Mouse (Mus musculus): ENCODE results near the gene Plcb1. TPM values are rescaled to one million over a fixed set of nuclear protein-coding genes. Genes with fewer than 3 reads are reported as not detected.

Plcb1 gene
- polyA plus RNA-seq, 1 experiment from 2014 or later, result 23.0 TPM

DNA sequence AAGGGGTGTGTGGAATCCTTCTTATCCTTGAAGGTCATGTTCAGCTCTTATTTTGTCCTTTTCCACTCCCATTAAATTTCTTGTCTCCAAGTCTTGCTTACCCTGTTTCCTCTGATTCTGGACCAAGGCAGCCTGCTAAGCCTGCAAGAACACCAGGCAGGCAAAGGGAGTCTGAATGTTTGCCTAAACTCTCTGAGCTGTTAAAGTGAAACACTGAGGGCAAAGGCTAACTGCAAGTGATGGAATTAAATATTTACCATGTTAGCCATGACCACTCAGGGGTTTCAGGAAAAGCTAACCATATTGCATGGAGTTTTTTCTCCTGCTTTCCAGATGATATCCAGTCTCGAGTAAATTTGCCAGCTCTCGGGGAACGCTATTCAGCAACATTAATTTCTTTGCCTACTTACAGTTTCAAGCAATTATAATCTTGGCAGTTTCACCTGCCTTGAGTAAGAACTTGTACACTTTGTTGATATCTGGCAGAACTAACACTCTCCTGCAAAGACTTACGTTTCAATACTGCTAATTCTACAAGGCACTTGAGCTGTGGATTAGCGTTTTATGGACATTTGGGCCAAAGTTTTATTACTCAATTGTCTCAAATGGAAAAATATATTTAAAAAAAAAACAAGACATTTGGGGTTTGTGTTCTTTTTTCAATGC is 146.0 kb downstream of the Plcb1 start:
- Histone ChIP-seq H3K27ac (ENCODE audit: low read depth, low read length) (no peak overlapping the region), H3K9ac (ENCODE audit: low read length) (no peak overlapping the region), H3K36me3 (ENCODE audit: control insufficient read depth, insufficient read depth, low read length) (no peaks in the 10 kb centered on the region), H3K27me3 (replicated peaks; ENCODE audit: control insufficient read depth, insufficient read depth, low read length) (no peaks in the 10 kb centered on the region), H3K4me2 (ENCODE audit: low read length) (no peak overlapping the region), H3K4me3 (ENCODE audit: low read depth, low read length) (no peak overlapping the region), H3K4me1 (ENCODE audit: control insufficient read depth, insufficient read depth, low read length) (peaks cover 16% of the 10 kb centered on the region), H3K9me3 (replicated peaks; ENCODE audit: control insufficient read depth, low read length) (no peaks in the 10 kb centered on the region)
- WGBS, result 84% methylated on average over 5 of the region's 5 CpGs
- DNase-seq (ENCODE audit: low spot score) (no peak), ATAC-seq (no peak)

DNA sequence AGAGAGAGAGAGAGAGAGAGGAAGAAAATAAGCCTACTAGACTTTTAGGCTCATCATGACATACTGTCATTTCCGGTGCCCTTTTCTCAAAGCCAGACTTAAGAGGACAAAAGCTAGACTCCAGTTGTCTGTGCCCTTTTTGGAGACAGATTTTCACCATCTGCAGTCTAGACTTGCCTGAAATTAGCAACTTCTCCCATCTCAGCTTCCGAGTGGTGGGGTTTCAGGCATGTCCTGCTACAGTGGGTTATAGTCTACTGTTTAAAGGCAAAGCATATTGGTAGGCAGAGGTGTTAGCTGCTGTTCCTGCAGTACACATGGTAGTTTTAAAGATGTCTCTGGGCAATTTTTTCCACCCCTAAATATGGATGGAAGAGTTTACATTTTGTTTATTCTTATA is 149.6 kb downstream of the Plcb1 start:
- Histone ChIP-seq H3K4me2 (ENCODE audit: low read length) (no peak overlapping the region), H3K4me1 (ENCODE audit: control insufficient read depth, insufficient read depth, low read length) (0 out of 2 replicates have a peak, but pooled peaks cover 6% of the 10 kb centered on the region), H3K36me3 (ENCODE audit: control insufficient read depth, insufficient read depth, low read length) (no peaks in the 10 kb centered on the region), H3K27me3 (replicated peaks; ENCODE audit: control insufficient read depth, insufficient read depth, low read length) (no peaks in the 10 kb centered on the region), H3K9ac (ENCODE audit: low read length) (no peak overlapping the region), H3K4me3 (ENCODE audit: low read depth, low read length) (no peak overlapping the region), H3K9me3 (replicated peaks; ENCODE audit: control insufficient read depth, low read length) (no peaks in the 10 kb centered on the region), H3K27ac (ENCODE audit: low read depth, low read length) (peak overlapping the region; percentile 53; the same call in 1 of the 2 replicates)
- peak; percentile 54 for DNase-seq (ENCODE audit: low spot score)
- 59% methylated on average over 2 of the region's 2 CpGs for WGBS
- peak; percentile 55; the same call in 1 of the 2 replicates for ATAC-seq

DNA sequence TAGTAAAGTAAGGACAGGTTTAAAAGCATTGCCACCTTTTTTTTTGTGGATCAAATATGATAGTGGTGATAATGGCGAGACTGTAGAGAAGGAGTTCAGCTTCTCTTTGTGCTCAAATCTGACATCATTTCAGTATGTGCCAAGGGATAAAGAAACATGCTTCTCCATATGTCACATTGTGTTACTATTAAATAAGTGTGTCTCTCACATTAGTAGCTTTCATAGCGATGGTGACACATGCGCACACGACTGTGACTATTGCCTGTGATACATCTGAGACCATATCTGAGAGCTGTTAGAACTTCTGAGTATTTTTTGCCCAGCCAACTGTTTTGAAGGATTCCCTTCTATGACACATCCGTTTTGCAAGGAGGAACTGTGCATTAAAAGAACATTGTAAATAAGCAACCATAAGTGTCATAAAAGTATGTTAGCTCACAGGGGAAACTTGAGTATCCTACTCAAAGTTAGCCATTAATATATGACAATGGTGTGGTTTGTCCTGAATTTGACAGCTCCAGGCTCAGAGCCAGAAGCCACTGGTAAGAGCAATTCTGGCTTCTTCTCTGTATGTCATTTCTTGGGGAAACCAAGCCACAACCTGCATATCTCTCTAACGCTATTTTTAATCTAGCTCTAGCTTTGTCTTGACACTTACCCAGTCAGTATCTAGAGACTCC is 150.2 kb downstream of the Plcb1 start:
- H3K4me2 ChIP-seq (ENCODE audit: low read length), result no peak overlapping the region
- WGBS, result 61% methylated on average over 6 of the region's 6 CpGs
- no peaks in the 10 kb centered on the region for H3K9me3 ChIP-seq (replicated peaks; ENCODE audit: control insufficient read depth, low read length)
- H3K9ac ChIP-seq (ENCODE audit: low read length), result no peak overlapping the region
- peak; percentile 81 for DNase-seq (ENCODE audit: low spot score)
- H3K27me3 ChIP-seq (replicated peaks; ENCODE audit: control insufficient read depth, insufficient read depth, low read length), result no peaks in the 10 kb centered on the region
- no peaks in the 10 kb centered on the region for H3K36me3 ChIP-seq (ENCODE audit: control insufficient read depth, insufficient read depth, low read length)
- peak; percentile 78 for ATAC-seq
- no peak overlapping the region for H3K4me3 ChIP-seq (ENCODE audit: low read depth, low read length)
- 0 out of 2 replicates have a peak, but pooled peaks cover under 1% of the 10 kb centered on the region for H3K4me1 ChIP-seq (ENCODE audit: control insufficient read depth, insufficient read depth, low read length)
- H3K27ac ChIP-seq (ENCODE audit: low read depth, low read length), result peak overlapping the region; percentile 53; the same call in 1 of the 2 replicates

DNA sequence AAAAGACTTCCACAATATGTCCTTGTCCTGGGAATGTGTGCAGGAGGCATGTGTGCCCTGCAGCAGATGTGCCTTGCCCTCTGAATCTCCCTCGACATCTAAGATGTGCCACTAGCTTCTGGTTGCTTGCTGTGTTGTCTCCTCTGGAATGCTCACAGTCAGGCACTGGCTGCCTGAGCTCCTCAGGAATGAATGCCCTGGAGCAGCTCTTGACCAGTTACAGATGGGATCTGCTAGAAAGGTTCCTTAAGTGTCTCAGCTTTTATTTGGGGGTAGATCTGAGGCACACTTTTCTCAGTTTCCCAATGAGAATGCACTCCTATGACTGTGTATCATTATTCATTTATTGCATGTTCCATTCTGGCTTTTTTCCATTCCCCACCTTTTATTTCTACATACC is 151.8 kb downstream of the Plcb1 start:
- no peak overlapping the region for H3K4me3 ChIP-seq (ENCODE audit: low read depth, low read length)
- DNase-seq (ENCODE audit: low spot score), result no peak
- H3K4me1 ChIP-seq (ENCODE audit: control insufficient read depth, insufficient read depth, low read length), result no peaks in the 10 kb centered on the region
- ATAC-seq, result no peak
- H3K9ac ChIP-seq (ENCODE audit: low read length), result no peak overlapping the region
- 17% methylated on average over 1 of the region's 1 CpGs for WGBS
- H3K4me2 ChIP-seq (ENCODE audit: low read length), result no peak overlapping the region
- no peak overlapping the region for H3K27ac ChIP-seq (ENCODE audit: low read depth, low read length)
- H3K36me3 ChIP-seq (ENCODE audit: control insufficient read depth, insufficient read depth, low read length), result no peaks in the 10 kb centered on the region
- no peaks in the 10 kb centered on the region for H3K9me3 ChIP-seq (replicated peaks; ENCODE audit: control insufficient read depth, low read length)
- H3K27me3 ChIP-seq (replicated peaks; ENCODE audit: control insufficient read depth, insufficient read depth, low read length), result no peaks in the 10 kb centered on the region

DNA sequence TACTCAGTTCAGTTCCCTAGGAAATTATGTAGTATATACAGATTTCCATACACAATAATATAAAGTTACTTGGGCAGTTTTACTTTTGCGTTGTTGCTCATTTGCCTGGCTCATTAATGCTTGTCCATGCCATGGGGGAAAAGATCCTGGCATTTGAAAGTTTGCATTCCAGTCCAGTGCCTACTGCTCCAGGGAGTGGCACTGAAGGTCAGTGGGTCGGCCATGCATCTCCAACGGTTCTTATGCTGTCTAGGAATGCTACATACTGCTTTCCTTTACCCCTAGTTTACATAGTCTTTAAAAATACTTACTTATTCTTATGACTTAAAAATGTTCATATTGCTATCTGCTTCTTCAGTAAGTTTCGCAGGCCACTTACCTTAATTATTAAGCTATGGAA is 156.2 kb downstream of the Plcb1 start:
- DNase-seq (ENCODE audit: low spot score), result no peak
- Histone ChIP-seq H3K27me3 (replicated peaks; ENCODE audit: control insufficient read depth, insufficient read depth, low read length) (no peaks in the 10 kb centered on the region), H3K36me3 (ENCODE audit: control insufficient read depth, insufficient read depth, low read length) (no peaks in the 10 kb centered on the region), H3K4me3 (ENCODE audit: low read depth, low read length) (no peak overlapping the region), H3K4me1 (ENCODE audit: control insufficient read depth, insufficient read depth, low read length) (no peaks in the 10 kb centered on the region), H3K9ac (ENCODE audit: low read length) (no peak overlapping the region), H3K9me3 (replicated peaks; ENCODE audit: control insufficient read depth, low read length) (no peaks in the 10 kb centered on the region), H3K4me2 (ENCODE audit: low read length) (no peak overlapping the region), H3K27ac (ENCODE audit: low read depth, low read length) (no peak overlapping the region)
- ATAC-seq, result no peak
- WGBS, result 88% methylated on average over 4 of the region's 4 CpGs

DNA sequence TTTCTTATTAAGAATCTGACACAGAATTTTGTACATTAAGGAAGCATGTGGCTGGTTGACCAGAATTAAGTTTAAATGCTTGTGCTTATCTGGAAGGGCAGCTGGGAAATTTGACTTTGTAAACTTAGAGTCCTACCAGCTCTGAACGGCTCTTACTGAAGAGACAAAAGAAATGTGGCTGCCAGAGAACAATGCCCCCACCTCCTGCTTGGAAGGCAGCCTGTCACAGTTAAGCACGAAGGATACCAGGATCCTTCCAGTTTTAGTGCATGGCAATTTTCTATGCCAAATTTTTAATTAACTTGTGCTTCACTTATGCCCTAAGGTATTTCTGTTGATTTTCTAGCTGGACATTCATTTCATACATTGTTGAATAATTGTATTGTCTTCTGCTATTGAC is 157.1 kb downstream of the Plcb1 start:
- Histone ChIP-seq H3K4me2 (ENCODE audit: low read length) (no peak overlapping the region), H3K9ac (ENCODE audit: low read length) (no peak overlapping the region), H3K4me1 (ENCODE audit: control insufficient read depth, insufficient read depth, low read length) (no peaks in the 10 kb centered on the region), H3K9me3 (replicated peaks; ENCODE audit: control insufficient read depth, low read length) (no peaks in the 10 kb centered on the region), H3K27me3 (replicated peaks; ENCODE audit: control insufficient read depth, insufficient read depth, low read length) (no peaks in the 10 kb centered on the region), H3K27ac (ENCODE audit: low read depth, low read length) (no peak overlapping the region), H3K4me3 (ENCODE audit: low read depth, low read length) (no peak overlapping the region), H3K36me3 (ENCODE audit: control insufficient read depth, insufficient read depth, low read length) (no peaks in the 10 kb centered on the region)
- ATAC-seq, result no peak
- DNase-seq (ENCODE audit: low spot score), result no peak
- 0% methylated on average over 2 of the region's 2 CpGs for WGBS

DNA sequence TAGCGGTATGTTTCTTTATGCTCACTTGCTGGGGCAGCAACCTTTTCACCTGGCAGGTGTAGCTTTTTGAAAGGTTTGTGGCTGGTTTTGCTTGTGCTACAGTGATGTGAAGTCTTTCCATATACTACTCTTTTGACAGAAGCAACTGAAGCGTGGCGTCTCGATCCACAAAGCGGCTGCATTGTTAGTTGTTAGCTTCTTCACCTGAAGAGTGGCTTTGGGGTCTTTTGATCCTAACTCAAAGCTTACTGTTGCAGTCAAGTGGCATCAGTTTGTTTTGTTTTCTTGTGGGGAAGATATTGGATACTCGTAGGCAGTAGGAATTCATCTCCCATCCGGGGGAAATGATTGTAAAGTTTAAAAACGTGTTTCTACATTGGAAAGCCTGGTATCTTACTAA is 160.5 kb downstream of the Plcb1 start:
- Histone ChIP-seq H3K27me3 (replicated peaks; ENCODE audit: control insufficient read depth, insufficient read depth, low read length) (no peaks in the 10 kb centered on the region), H3K4me2 (ENCODE audit: low read length) (no peak overlapping the region), H3K36me3 (ENCODE audit: control insufficient read depth, insufficient read depth, low read length) (no peaks in the 10 kb centered on the region), H3K9me3 (replicated peaks; ENCODE audit: control insufficient read depth, low read length) (no peaks in the 10 kb centered on the region), H3K9ac (ENCODE audit: low read length) (no peak overlapping the region), H3K4me1 (ENCODE audit: control insufficient read depth, insufficient read depth, low read length) (no peaks in the 10 kb centered on the region), H3K27ac (ENCODE audit: low read depth, low read length) (no peak overlapping the region), H3K4me3 (ENCODE audit: low read depth, low read length) (no peak overlapping the region)
- WGBS, result 82% methylated on average over 8 of the region's 8 CpGs
- ATAC-seq (no peak), DNase-seq (ENCODE audit: low spot score) (no peak)

DNA sequence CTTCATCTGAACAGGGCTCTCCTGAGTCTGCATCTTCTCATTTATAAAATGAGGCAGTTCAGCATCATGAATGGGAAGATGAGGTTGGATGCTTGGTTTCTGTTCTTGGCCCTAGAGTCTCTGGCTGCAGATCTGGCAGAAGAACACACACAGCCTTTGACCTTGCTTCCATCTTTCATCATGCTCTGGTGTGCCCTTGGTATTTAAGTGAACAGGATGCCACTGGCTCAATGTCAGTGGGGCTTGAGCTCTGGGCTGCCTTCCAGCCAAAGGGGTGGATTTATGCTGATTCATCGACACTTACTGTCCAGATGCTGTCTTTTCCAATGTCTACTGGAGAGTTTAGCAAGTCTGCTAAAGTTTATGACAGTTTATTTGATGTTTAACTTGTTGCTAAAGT is 161.0 kb downstream of the Plcb1 start:
- Histone ChIP-seq H3K4me3 (ENCODE audit: low read depth, low read length) (no peak overlapping the region), H3K27me3 (replicated peaks; ENCODE audit: control insufficient read depth, insufficient read depth, low read length) (no peaks in the 10 kb centered on the region), H3K27ac (ENCODE audit: low read depth, low read length) (no peak overlapping the region), H3K4me1 (ENCODE audit: control insufficient read depth, insufficient read depth, low read length) (no peaks in the 10 kb centered on the region), H3K36me3 (ENCODE audit: control insufficient read depth, insufficient read depth, low read length) (no peaks in the 10 kb centered on the region), H3K9me3 (replicated peaks; ENCODE audit: control insufficient read depth, low read length) (no peaks in the 10 kb centered on the region), H3K4me2 (ENCODE audit: low read length) (no peak overlapping the region), H3K9ac (ENCODE audit: low read length) (no peak overlapping the region)
- no peak for DNase-seq (ENCODE audit: low spot score)
- WGBS, result 88% methylated on average over 1 of the region's 1 CpGs
- ATAC-seq, result no peak

DNA sequence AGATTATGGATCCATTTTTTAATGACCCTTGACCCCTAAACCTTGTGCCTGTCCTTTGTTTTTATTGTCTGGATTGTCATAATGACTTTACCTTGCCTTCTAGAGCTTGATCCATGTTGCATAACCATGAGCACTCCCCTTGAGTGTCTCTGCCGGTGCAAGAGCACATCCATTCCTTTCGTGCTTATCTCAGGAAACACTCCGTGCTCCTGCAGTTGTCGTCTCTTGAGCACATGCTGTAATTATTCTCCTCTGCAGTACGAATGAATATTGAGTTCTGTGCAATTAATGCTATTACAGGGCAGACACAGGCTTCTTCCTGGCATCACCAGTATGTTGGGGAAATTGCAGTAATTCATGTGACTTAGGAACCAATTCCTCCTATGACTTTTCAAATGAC is 166.2 kb downstream of the Plcb1 start:
- no peak overlapping the region for H3K9ac ChIP-seq (ENCODE audit: low read length)
- no peak for ATAC-seq
- no peak overlapping the region for H3K27ac ChIP-seq (ENCODE audit: low read depth, low read length)
- H3K36me3 ChIP-seq (ENCODE audit: control insufficient read depth, insufficient read depth, low read length), result no peaks in the 10 kb centered on the region
- no peaks in the 10 kb centered on the region for H3K27me3 ChIP-seq (replicated peaks; ENCODE audit: control insufficient read depth, insufficient read depth, low read length)
- WGBS, result 84% methylated on average over 5 of the region's 5 CpGs
- no peak overlapping the region for H3K4me2 ChIP-seq (ENCODE audit: low read length)
- no peak overlapping the region for H3K4me3 ChIP-seq (ENCODE audit: low read depth, low read length)
- H3K9me3 ChIP-seq (replicated peaks; ENCODE audit: control insufficient read depth, low read length), result no peaks in the 10 kb centered on the region
- no peaks in the 10 kb centered on the region for H3K4me1 ChIP-seq (ENCODE audit: control insufficient read depth, insufficient read depth, low read length)
- no peak for DNase-seq (ENCODE audit: low spot score)
